Mouse (Mus musculus) megakaryocyte-erythroid progenitor cell, adult 5-6 weeks (primary cell): ENCODE measurements around the gene Gm6367. TPM values are rescaled to one million over a fixed set of nuclear protein-coding genes. Genes with fewer than 3 reads are reported as not detected.
"Not testable (repeated sequence)": the region's sequence is repeated elsewhere in the genome, so short reads cannot be mapped to it uniquely, and the experiment has no call there.

Source experiments
- ATAC-seq: replicated peaks from 2 replicates; pipeline ENCODE4 v1.8.0; 2016; ENCODE audit warnings: mild to moderate bottlenecking, inconsistent platforms; ENCODE audit not compliant: severe bottlenecking, poor library complexity, low FRiP score, low TSS enrichment
- total RNA-seq, 2 experiments: library from RNA; stranded (forward) in 1 of 2; stranded (reverse) in 1 of 2; fragments of 200-1000, 215-1000 nt in 1 of 2; fragments of >200 nt in 1 of 2; fragmentation: Nextera tagmentation in 1 of 2; gene quantifications; 2 replicates each; pipeline ENCODE4 v1.2.3; 2014 to 2017

The Gm6367 gene
- total RNA-seq (2014; fragmentation: Nextera tagmentation) (not detected in 2 replicates), total RNA-seq (2017) (not detected in 2 replicates)

DNA sequence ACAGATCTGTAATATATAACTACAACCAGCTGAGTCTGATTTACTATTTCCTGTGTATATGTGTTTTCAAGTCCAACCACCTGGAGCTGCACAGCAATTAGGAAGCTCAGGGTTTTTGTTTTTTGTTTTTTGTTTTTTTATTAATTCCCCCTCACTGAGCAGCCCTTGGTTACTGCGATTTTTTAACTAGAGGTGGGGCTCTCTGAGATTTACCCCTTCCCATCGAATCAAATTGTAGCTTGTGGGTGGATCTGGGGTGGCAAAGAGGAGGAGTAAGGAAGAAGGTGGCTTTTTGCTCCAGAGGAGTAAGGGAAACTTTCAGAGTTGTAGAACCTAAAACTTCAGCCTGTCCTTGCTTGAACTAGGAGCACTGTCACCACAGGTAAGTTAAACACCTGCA lies at the start of gene Gm6367:
TSS of gene Gm6367 (plus strand) at position 301 of the 400 bp plus-strand sequence.
- ATAC-seq: not testable (repeated sequence)

Other genes with a start within 250 kb of the Gm6367 start
- not detected in 2 replicates for gene Gm3183, start 123.2 kb upstream of the Gm6367 start, total RNA-seq (2014; fragmentation: Nextera tagmentation)
- not detected in 2 replicates for gene Gm3183, start 123.2 kb upstream of the Gm6367 start, total RNA-seq (2017)
- not detected in 2 replicates for gene Gm7942, start 118.3 kb downstream of the Gm6367 start, total RNA-seq (2014; fragmentation: Nextera tagmentation)
- gene Gm7942, start 118.3 kb downstream of the Gm6367 start, total RNA-seq (2017): not detected in 2 replicates
- gene Gm16513, start 194.0 kb downstream of the Gm6367 start, total RNA-seq (2014; fragmentation: Nextera tagmentation): not detected in 2 replicates
- not detected in 2 replicates for gene Gm16513, start 194.0 kb downstream of the Gm6367 start, total RNA-seq (2017)